Mouse (Mus musculus) ES-E14 (cell line): ENCODE data around the gene Wdhd1. TPM values are rescaled to one million over a fixed set of nuclear protein-coding genes. Genes with fewer than 3 reads are reported as not detected.

Source experiments
- DNase-seq: peaks from one replicate; pipeline ENCODE4 v3.0.0-alpha.2; 2013; ENCODE audit warnings: low read depth, low spot score
- H3K27ac ChIP-seq: 2 replicates; pipeline ENCODE4 v1.5.1; 2012; ENCODE audit warnings: low read depth, mild to moderate bottlenecking, low read length, moderate library complexity, mixed read lengths; ENCODE audit not compliant: poor library complexity, insufficient read depth, severe bottlenecking
- H3K36me3 ChIP-seq: 2 replicates; pipeline ENCODE4 v1.6.1; 2012; ENCODE audit warnings: mild to moderate bottlenecking, low read length, moderate library complexity, mixed read lengths; ENCODE audit not compliant: control insufficient read depth, poor library complexity, insufficient read depth, severe bottlenecking
- H3K4me1 ChIP-seq, 2 experiments: fragments of 150-350 bp in 1 of 2; sonication (generic) in 1 of 2; 2 replicates each; pipeline ENCODE4 v1.6.1; 2012; ENCODE audit warnings: low read length in 2 of 2, mild to moderate bottlenecking in 1 of 2, mixed read lengths in 1 of 2; ENCODE audit not compliant: control insufficient read depth in 2 of 2, insufficient read depth in 2 of 2, poor library complexity in 1 of 2
- H3K4me3 ChIP-seq, 2 experiments: fragments of 150-350 bp in 1 of 2; sonication (generic) in 1 of 2; 2 replicates each; pipeline ENCODE4 v1.5.1; 2012; ENCODE audit warnings: low read length in 2 of 2, low read depth in 1 of 2, mild to moderate bottlenecking in 1 of 2, mixed read lengths in 1 of 2; ENCODE audit not compliant: insufficient read depth in 1 of 2, poor library complexity in 1 of 2, severe bottlenecking in 1 of 2
- H3K9ac ChIP-seq: 2 replicates; pipeline ENCODE4 v1.6.1; 2012; ENCODE audit warnings: low read depth, mild to moderate bottlenecking, low read length, mixed read lengths; ENCODE audit not compliant: poor library complexity, insufficient read depth, severe bottlenecking
- H3K9me3 ChIP-seq: fragments of 150-350 bp; sonication (generic); 2 replicates; pipeline ENCODE4 v1.6.1; 2012; ENCODE audit warnings: low read depth, mild to moderate bottlenecking, low read length; ENCODE audit not compliant: control insufficient read depth, insufficient read depth
- CHD2 ChIP-seq: IDR thresholded peaks from 2 replicates; pipeline ENCODE4 v1.6.1; 2014; ENCODE audit warnings: mild to moderate bottlenecking, low read depth, low read length, inconsistent platforms
- HCFC1 ChIP-seq: IDR thresholded peaks from 2 replicates; pipeline ENCODE4 v1.6.1; 2012; ENCODE audit warnings: low read length, inconsistent platforms, borderline replicate concordance; ENCODE audit not compliant: insufficient read depth
- MAFK ChIP-seq: IDR thresholded peaks from 2 replicates; pipeline ENCODE4 v1.6.1; 2014; ENCODE audit warnings: mild to moderate bottlenecking, low read depth, low read length, inconsistent platforms; ENCODE audit not compliant: insufficient read depth
- ZC3H11A ChIP-seq: IDR thresholded peaks from 2 replicates; pipeline ENCODE4 v1.6.1; 2012; ENCODE audit warnings: low read depth, mild to moderate bottlenecking, inconsistent platforms, low read length, borderline replicate concordance
- ZNF384 ChIP-seq: IDR thresholded peaks from 2 replicates; pipeline ENCODE4 v1.6.1; 2012; ENCODE audit warnings: low read depth, low read length, inconsistent platforms
- in situ Hi-C, 2 experiments: fragments of 600-800 bp; cut with MboI; formaldehyde crosslinking; loops; one replicate each; pipeline ENCODE4 v1.15.1; 2025; ENCODE audit warnings: low sequenced_read_pairs in 2 of 2, inconsistent platforms in 1 of 2; ENCODE audit not compliant: unreplicated experiment in 2 of 2
- total RNA-seq: library from RNA; depleted of rRNA; stranded (reverse); fragments of 300-350 nt; gene quantifications from 2 replicates; pipeline ENCODE4 v1.2.3, GENCODE M21; 2012

Wdhd1 gene
- total RNA-seq, 1 experiment, result 22.0 TPM

DNA sequence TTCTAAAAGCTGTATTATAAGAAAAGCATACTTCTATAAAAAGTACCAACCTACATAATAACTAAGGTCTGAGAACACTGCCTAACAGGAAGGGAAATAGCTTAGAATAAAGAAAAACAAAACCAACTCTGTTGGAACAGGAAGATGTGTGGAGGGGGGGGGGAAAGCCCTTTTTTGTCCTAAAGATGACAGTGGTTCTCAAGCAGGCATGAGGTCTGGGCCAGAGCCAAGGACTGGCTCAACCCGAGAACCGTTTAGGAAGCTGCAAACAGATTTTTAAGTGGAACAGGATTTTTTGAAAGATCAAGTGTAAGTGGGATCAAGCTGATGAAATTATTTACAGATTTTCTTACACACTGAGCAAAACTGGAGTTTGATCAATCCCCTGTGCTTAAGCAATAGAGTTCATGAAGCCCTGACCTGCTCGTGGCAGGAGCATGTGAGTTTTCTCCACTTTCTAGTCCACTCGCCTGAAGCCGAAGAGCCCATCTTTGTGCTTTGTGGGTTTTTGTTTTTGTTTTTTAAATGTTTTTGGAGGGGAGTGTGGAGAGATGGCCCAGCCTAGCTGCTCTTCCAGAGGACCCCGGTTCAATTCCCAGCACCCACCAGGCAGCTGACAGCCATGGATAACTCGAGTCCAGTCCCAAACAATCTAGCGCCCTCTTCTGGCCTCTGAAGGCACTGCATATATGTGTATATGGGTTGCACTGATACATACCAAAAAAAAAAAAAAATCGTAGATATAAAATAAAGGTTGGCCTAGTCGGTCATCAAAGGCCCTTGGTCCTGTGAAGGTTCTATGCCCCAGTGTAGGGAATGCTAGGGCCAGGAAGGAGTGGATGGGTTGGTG, 52.0 kb downstream of the Wdhd1 start:
- TF ChIP-seq ZNF384 (peak; percentile 70), CHD2 (no peak)
- DNase-seq, result no peak
- H3K4me3 ChIP-seq, result no peak overlapping the region
- H3K36me3 ChIP-seq, result no peaks in the 10 kb centered on the region
- H3K4me1 ChIP-seq, result peaks cover 0 to 2% of the 10 kb centered on the region in 2 experiments; a peak in 1 of 4 replicates
- no peak overlapping the region for H3K27ac ChIP-seq
- H3K9ac ChIP-seq, result no peak overlapping the region
- in situ Hi-C loops, result no loop called here
- H3K9me3 ChIP-seq, result no peaks in the 10 kb centered on the region

- Histone ChIP-seq H3K4me1 (peaks cover 0 to 2% of the 10 kb centered on the region in 2 experiments; a peak in 1 of 4 replicates), H3K9me3 (no peaks in the 10 kb centered on the region), H3K27ac (no peak overlapping the region), H3K9ac (no peak overlapping the region), H3K4me3 (no peak overlapping the region), H3K36me3 (no peaks in the 10 kb centered on the region)
- no peak for TF ChIP-seq ZC3H11A
- no peak for TF ChIP-seq HCFC1
- no peak for TF ChIP-seq ZNF384
- TF ChIP-seq MAFK, result no peak
- no peak for TF ChIP-seq CHD2
- in situ Hi-C loops, result no loop called here
- DNase-seq, result no peak
Measured at GRCm38 (mm10) chr14:47222631-47223450, 53.8 kb downstream of the Wdhd1 start.

DNA sequence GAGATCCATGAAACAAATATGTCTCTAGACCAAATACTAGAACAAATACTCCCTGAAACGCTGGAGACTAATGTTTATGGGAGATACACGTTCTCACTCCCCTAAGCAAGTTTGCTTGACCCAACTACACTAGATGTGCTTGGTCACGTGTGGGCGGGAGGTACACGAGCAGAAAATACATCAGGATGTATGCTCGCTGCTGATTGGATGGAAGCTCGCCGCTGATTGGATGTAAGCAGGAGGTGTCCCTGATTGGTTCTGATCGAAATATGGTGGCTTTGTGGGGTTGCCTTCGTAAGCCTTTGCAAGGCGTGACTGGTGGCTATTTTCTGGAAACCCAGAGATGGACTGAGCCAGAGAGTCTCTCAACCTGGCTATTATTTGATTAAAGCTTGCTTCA, 55.1 kb downstream of the Wdhd1 start:
- in situ Hi-C loops, result no loop called here
- Histone ChIP-seq H3K36me3 (no peaks in the 10 kb centered on the region), H3K4me3 (no peak overlapping the region), H3K27ac (no peak overlapping the region), H3K9me3 (no peaks in the 10 kb centered on the region), H3K4me1 (peaks cover 0 to 2% of the 10 kb centered on the region in 2 experiments; a peak in 1 of 4 replicates), H3K9ac (no peak overlapping the region)
- TF ChIP-seq HCFC1 (no peak), CHD2 (no peak), ZC3H11A (no peak), MAFK (no peak), ZNF384 (no peak)
- DNase-seq, result no peak

- in situ Hi-C loops, result no loop called here
- TF ChIP-seq MAFK (no peak), ZC3H11A (no peak), HCFC1 (no peak), CHD2 (no peak), ZNF384 (no peak)
- no peak for DNase-seq
Measured at GRCm38 (mm10) chr14:47220231-47221025, 56.2 kb downstream of the Wdhd1 start.

More at GRCm38 (mm10) chr14:47220231-47221025, 56.2 kb downstream of the Wdhd1 start:
- Histone ChIP-seq H3K27ac (no peak overlapping the region), H3K4me1 (peaks cover 0 to 2% of the 10 kb centered on the region in 2 experiments; a peak in 1 of 4 replicates), H3K36me3 (no peaks in the 10 kb centered on the region), H3K9me3 (no peaks in the 10 kb centered on the region), H3K9ac (no peak overlapping the region), H3K4me3 (no peak overlapping the region)
